Mouse (Mus musculus): ENCODE measurements around the gene Eps15. TPM values are rescaled to one million over a fixed set of nuclear protein-coding genes. Genes with fewer than 3 reads are reported as not detected.

The Eps15 gene
- polyA plus RNA-seq, 1 experiment, result 83.9 TPM

GRCm38 (mm10) chr4:109407176-109407520 is 127.1 kb downstream of the Eps15 start:
- H3K4me1 ChIP-seq (ENCODE audit: control insufficient read depth, insufficient read depth, low read length), result peaks cover 5% of the 10 kb centered on the region; the same call in 1 of the 2 replicates
- peak overlapping the region; percentile 24 for H3K4me3 ChIP-seq (ENCODE audit: insufficient read depth, low read length)
- no peak overlapping the region for H3K27ac ChIP-seq (ENCODE audit: insufficient read depth, low read length)
- no peak for TF ChIP-seq POLR2A (IDR thresholded peaks at IDR 0.05; ENCODE audit: low read depth, low read length)
- TF ChIP-seq CTCF (IDR thresholded peaks at IDR 0.05; ENCODE audit: borderline replicate concordance, insufficient read depth, low read length), result no peak

GRCm38 (mm10) chr4:109407701-109408485 is 127.8 kb downstream of the Eps15 start:
- H3K27ac ChIP-seq (ENCODE audit: insufficient read depth, low read length), result no peak overlapping the region
- no peak overlapping the region for H3K4me3 ChIP-seq (ENCODE audit: insufficient read depth, low read length)
- TF ChIP-seq CTCF (IDR thresholded peaks at IDR 0.05; ENCODE audit: borderline replicate concordance, insufficient read depth, low read length) (no peak), POLR2A (IDR thresholded peaks at IDR 0.05; ENCODE audit: low read depth, low read length) (no peak)

GRCm38 (mm10) chr4:109410681-109411376 is 130.8 kb downstream of the Eps15 start:
- TF ChIP-seq POLR2A (IDR thresholded peaks at IDR 0.05; ENCODE audit: low read depth, low read length) (no peak), CTCF (IDR thresholded peaks at IDR 0.05; ENCODE audit: borderline replicate concordance, insufficient read depth, low read length) (no peak)
- Histone ChIP-seq H3K27ac (ENCODE audit: insufficient read depth, low read length) (no peak overlapping the region), H3K4me1 (ENCODE audit: control insufficient read depth, insufficient read depth, low read length) (peaks cover 5% of the 10 kb centered on the region; the same call in 1 of the 2 replicates), H3K4me3 (ENCODE audit: insufficient read depth, low read length) (no peak overlapping the region)

More at GRCm38 (mm10) chr4:109407701-109408485, 127.8 kb downstream of the Eps15 start:
- peaks cover 5% of the 10 kb centered on the region; the same call in 1 of the 2 replicates for H3K4me1 ChIP-seq (ENCODE audit: control insufficient read depth, insufficient read depth, low read length)

GRCm38 (mm10) chr4:109411377-109411967 is 131.4 kb downstream of the Eps15 start:
- H3K4me3 ChIP-seq (ENCODE audit: insufficient read depth, low read length), result no peak overlapping the region
- H3K4me1 ChIP-seq (ENCODE audit: control insufficient read depth, insufficient read depth, low read length), result no peaks in the 10 kb centered on the region
- H3K27ac ChIP-seq (ENCODE audit: insufficient read depth, low read length), result no peak overlapping the region
- no peak for TF ChIP-seq CTCF (IDR thresholded peaks at IDR 0.05; ENCODE audit: borderline replicate concordance, insufficient read depth, low read length)
- TF ChIP-seq POLR2A (IDR thresholded peaks at IDR 0.05; ENCODE audit: low read depth, low read length), result no peak

- Histone ChIP-seq H3K4me3 (ENCODE audit: insufficient read depth, low read length) (no peak overlapping the region), H3K4me1 (ENCODE audit: control insufficient read depth, insufficient read depth, low read length) (no peaks in the 10 kb centered on the region), H3K27ac (ENCODE audit: insufficient read depth, low read length) (no peak overlapping the region)
- no peak for TF ChIP-seq CTCF (IDR thresholded peaks at IDR 0.05; ENCODE audit: borderline replicate concordance, insufficient read depth, low read length)
- TF ChIP-seq POLR2A (IDR thresholded peaks at IDR 0.05; ENCODE audit: low read depth, low read length), result no peak
Measured at GRCm38 (mm10) chr4:109412233-109412632, 132.2 kb downstream of the Eps15 start.

GRCm38 (mm10) chr4:109417998-109418397 is 137.9 kb downstream of the Eps15 start:
- Histone ChIP-seq H3K4me1 (ENCODE audit: control insufficient read depth, insufficient read depth, low read length) (no peaks in the 10 kb centered on the region), H3K27ac (ENCODE audit: insufficient read depth, low read length) (no peak overlapping the region), H3K4me3 (ENCODE audit: insufficient read depth, low read length) (no peak overlapping the region)
- TF ChIP-seq CTCF (IDR thresholded peaks at IDR 0.05; ENCODE audit: borderline replicate concordance, insufficient read depth, low read length) (no peak), POLR2A (IDR thresholded peaks at IDR 0.05; ENCODE audit: low read depth, low read length) (no peak)

GRCm38 (mm10) chr4:109419017-109419416 is 138.9 kb downstream of the Eps15 start:
- Histone ChIP-seq H3K27ac (ENCODE audit: insufficient read depth, low read length) (no peak overlapping the region), H3K4me1 (ENCODE audit: control insufficient read depth, insufficient read depth, low read length) (no peaks in the 10 kb centered on the region), H3K4me3 (ENCODE audit: insufficient read depth, low read length) (no peak overlapping the region)
- TF ChIP-seq POLR2A (IDR thresholded peaks at IDR 0.05; ENCODE audit: low read depth, low read length) (no peak), CTCF (IDR thresholded peaks at IDR 0.05; ENCODE audit: borderline replicate concordance, insufficient read depth, low read length) (no peak)

GRCm38 (mm10) chr4:109419563-109419962 is 139.5 kb downstream of the Eps15 start:
- H3K27ac ChIP-seq (ENCODE audit: insufficient read depth, low read length), result no peak overlapping the region
- H3K4me3 ChIP-seq (ENCODE audit: insufficient read depth, low read length), result no peak overlapping the region
- no peaks in the 10 kb centered on the region for H3K4me1 ChIP-seq (ENCODE audit: control insufficient read depth, insufficient read depth, low read length)
- TF ChIP-seq POLR2A (IDR thresholded peaks at IDR 0.05; ENCODE audit: low read depth, low read length), result no peak
- no peak for TF ChIP-seq CTCF (IDR thresholded peaks at IDR 0.05; ENCODE audit: borderline replicate concordance, insufficient read depth, low read length)

- Histone ChIP-seq H3K4me1 (ENCODE audit: control insufficient read depth, insufficient read depth, low read length) (no peaks in the 10 kb centered on the region), H3K27ac (ENCODE audit: insufficient read depth, low read length) (no peak overlapping the region), H3K4me3 (ENCODE audit: insufficient read depth, low read length) (no peak overlapping the region)
- TF ChIP-seq CTCF (IDR thresholded peaks at IDR 0.05; ENCODE audit: borderline replicate concordance, insufficient read depth, low read length) (no peak), POLR2A (IDR thresholded peaks at IDR 0.05; ENCODE audit: low read depth, low read length) (no peak)
Measured at GRCm38 (mm10) chr4:109420138-109420795, 140.2 kb downstream of the Eps15 start.
